Mouse (Mus musculus): Measurements from ENCODE around the gene Extl1.

DNA sequence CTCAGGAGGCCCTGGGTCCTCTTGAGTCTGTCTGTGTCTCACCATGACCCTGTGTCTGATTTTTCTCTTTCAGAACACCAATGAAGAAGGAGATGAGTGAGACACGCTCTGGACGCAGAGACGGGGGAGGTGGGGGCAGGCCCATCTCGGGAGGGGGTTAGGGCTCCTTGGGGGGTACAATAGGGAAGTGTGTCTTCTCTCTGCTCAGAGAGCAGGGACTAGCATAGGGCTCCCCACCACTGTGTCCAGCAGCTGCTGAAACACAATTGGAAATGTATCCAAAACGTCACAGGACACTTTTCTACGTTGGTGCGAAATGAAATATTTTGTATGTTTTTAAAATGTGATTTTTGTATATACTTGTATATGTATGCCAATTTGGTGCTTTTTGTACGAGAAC is 54.8 kb downstream of the Extl1 start:
- no peak for TF ChIP-seq CTCF (IDR thresholded peaks at IDR 0.05; ENCODE audit: low read depth, low read length)
- TF ChIP-seq POLR2A (IDR thresholded peaks at IDR 0.05; ENCODE audit: borderline replicate concordance, low read depth, low read length): no peak
